Mouse (Mus musculus) thymus, postnatal 0 days (tissue): Measurements from ENCODE around the gene Ppargc1a. TPM values are rescaled to one million over a fixed set of nuclear protein-coding genes. Genes with fewer than 3 reads are reported as not detected.

Experiments
- DNase-seq: peaks from one replicate; pipeline ENCODE4 v3.0.0-alpha.2; 2015; ENCODE audit warnings: low spot score
- polyA plus RNA-seq: library from polyadenylated mRNA; unstranded; fragments of >200 nt; fragmentation: Nextera tagmentation; extraction: Ambion mirVana; gene quantifications from 2 replicates; pipeline ENCODE4 v1.2.1, GENCODE M21; 2015

Gene Ppargc1a
- polyA plus RNA-seq, 1 experiment from 2014 or later: 0.07 TPM

GRCm38 (mm10) chr5:51415456-51415855 is 152.1 kb downstream of the Ppargc1a start:
- DNase-seq: no peak

- no peak for DNase-seq
These were observed 155.0 kb downstream of the Ppargc1a start for GRCm38 (mm10) chr5:51412303-51413117.

GRCm38 (mm10) chr5:51410006-51410405 is 157.5 kb downstream of the Ppargc1a start:
- DNase-seq: no peak

GRCm38 (mm10) chr5:51406406-51406805 is 161.1 kb downstream of the Ppargc1a start:
- no peak for DNase-seq
